Mouse (Mus musculus) limb, embryonic 12.5 days (tissue): ENCODE measurements at regions not wholly inside any gene's neighbourhood (a gene's known extent, or its start where the extent isn't known, plus 50 kb on each side); places are given as distances from the start of the nearest gene placed in this dataset.

Source experiments
- ATAC-seq: fragments of 200-750 bp; cut with Nextera tagmentation; 2 replicates; pipeline ENCODE4 v1.8.0; 2017; ENCODE audit warnings: low read depth, moderate TSS enrichment; ENCODE audit not compliant: insufficient number of reproducible peaks, insufficient read depth, low FRiP score, low TSS enrichment
- H3K27ac ChIP-seq: fragments of 300-500 bp; sonication (generic); 2 replicates; pipeline ENCODE4 v1.5.1; 2016; ENCODE audit warnings: mild to moderate bottlenecking, moderate library complexity
- H3K27me3 ChIP-seq: fragments of 300-500 bp; sonication (generic); 2 replicates; pipeline ENCODE4 v1.6.1; 2016; ENCODE audit warnings: mild to moderate bottlenecking, moderate library complexity
- H3K36me3 ChIP-seq: fragments of 300-500 bp; sonication (generic); 2 replicates; pipeline ENCODE4 v1.6.1; 2016; ENCODE audit warnings: mild to moderate bottlenecking, moderate library complexity
- H3K4me1 ChIP-seq: fragments of 300-500 bp; sonication (generic); replicated peaks from 2 replicates; pipeline ENCODE4 v1.6.1; 2016
- H3K4me2 ChIP-seq: fragments of 300-500 bp; sonication (generic); 2 replicates; pipeline ENCODE4 v1.6.1; 2016; ENCODE audit warnings: mild to moderate bottlenecking, moderate library complexity
- H3K4me3 ChIP-seq: fragments of 300-500 bp; sonication (generic); replicated peaks from 2 replicates; pipeline ENCODE4 v1.5.1; 2016; ENCODE audit warnings: mild to moderate bottlenecking
- H3K9ac ChIP-seq: fragments of 300-500 bp; sonication (generic); replicated peaks from 2 replicates; pipeline ENCODE4 v1.6.1; 2016; ENCODE audit warnings: mild to moderate bottlenecking, moderate library complexity
- H3K9me3 ChIP-seq: fragments of 300-500 bp; sonication (generic); 2 replicates; pipeline ENCODE4 v1.6.1; 2016; ENCODE audit warnings: mild to moderate bottlenecking, moderate library complexity
- WGBS: fragments of 180-500 bp; shearing (Covaris S2); methylation state at CpG from one replicate; pipeline ENCODE4 v1.1.7; 2016; 5-methylcytosine and 5-hydroxymethylcytosine counted together

DNA sequence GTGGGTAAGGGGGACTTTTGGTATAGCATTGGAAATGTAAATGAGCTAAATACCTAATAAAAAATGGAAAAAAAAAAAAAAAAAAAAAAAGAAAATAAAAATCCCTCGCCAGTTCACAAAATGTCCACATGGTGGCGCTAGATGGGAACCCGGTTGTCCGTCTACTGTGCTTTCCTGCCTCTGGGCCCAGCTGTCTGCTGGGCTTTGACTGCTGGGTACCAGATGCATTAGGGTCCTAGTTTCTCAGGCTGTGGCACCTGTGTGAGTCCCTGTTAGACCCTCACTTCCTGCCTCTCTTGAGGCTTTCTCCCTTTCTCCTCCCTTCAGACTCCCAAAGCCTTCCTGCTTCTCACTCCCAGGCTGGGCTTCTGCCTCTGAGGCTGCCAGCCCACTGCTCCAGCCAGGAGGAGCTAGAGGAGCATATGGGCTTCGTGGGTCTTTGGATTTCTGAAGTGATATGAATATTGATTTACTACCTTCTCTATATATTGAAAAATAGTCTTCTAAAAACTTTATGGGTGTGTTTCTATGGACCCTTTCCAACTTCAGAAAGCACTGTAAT, 145.7 kb upstream of the Syt6 start:
- Histone ChIP-seq H3K4me1 (peaks cover 20% of the 10 kb centered on the region), H3K27me3 (no peaks in the 10 kb centered on the region; the same call in 1 of the 2 replicates), H3K4me2 (no peak overlapping the region), H3K27ac (peak overlapping the region; percentile 31; the same call in 1 of the 2 replicates), H3K9me3 (no peaks in the 10 kb centered on the region), H3K36me3 (no peaks in the 10 kb centered on the region), H3K9ac (no peak overlapping the region), H3K4me3 (no peak overlapping the region)
- ATAC-seq, result no peak; the same call in 1 of the 2 replicates
- 13% methylated on average over 4 of the region's 5 CpGs for WGBS

DNA sequence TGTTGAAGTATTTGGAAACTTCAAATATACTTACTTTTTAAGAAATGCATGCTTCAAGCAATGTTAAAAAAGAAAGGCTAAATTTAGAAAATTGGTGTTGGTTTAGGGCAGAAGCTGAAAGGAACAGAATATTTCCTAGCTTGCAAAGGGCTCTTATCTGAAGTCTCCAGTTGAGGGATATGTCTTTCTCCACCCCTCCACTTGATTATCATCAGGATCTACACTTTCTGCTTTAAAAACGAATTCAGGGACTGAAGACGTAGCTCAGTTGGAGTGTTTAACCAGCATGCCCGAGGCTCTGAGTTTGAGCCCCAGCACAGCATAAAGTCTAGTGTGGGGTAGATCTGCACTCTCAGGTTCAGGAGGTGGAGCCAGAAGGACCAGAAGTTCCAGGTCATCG, 144.9 kb upstream of the Syt6 start:
- H3K27me3 ChIP-seq, result no peaks in the 10 kb centered on the region
- H3K9me3 ChIP-seq, result no peaks in the 10 kb centered on the region
- 70% methylated on average over 4 of the region's 4 CpGs for WGBS
- H3K4me2 ChIP-seq, result no peak overlapping the region
- ATAC-seq, result no peak
- H3K9ac ChIP-seq, result no peak overlapping the region
- H3K4me1 ChIP-seq, result peaks cover 20% of the 10 kb centered on the region
- H3K36me3 ChIP-seq, result no peaks in the 10 kb centered on the region
- H3K27ac ChIP-seq, result no peak overlapping the region
- H3K4me3 ChIP-seq, result no peak overlapping the region

DNA sequence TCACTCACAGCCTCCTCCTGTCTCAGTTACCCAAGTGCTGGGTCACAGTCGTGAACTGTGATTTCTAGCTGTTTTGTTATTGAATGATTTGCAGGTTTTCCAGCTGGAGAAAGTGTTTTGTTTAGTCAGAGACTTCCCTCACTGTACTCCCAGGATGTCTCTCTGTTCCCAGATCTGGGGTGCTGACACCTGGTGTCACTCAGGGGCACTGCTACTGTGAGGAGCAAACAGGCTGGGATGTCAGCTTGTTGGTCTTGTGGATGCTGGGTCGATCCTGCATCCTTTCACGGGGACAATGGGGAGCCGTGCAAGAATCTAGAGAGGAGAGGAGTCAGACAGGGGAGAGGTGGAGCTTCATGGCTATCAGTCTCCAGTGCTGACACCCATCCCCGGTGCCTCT, 142.8 kb upstream of the Syt6 start:
- Histone ChIP-seq H3K27ac (no peak overlapping the region), H3K4me2 (no peak overlapping the region), H3K36me3 (no peaks in the 10 kb centered on the region), H3K9ac (no peak overlapping the region), H3K4me1 (peaks cover 17% of the 10 kb centered on the region), H3K27me3 (no peaks in the 10 kb centered on the region), H3K9me3 (no peaks in the 10 kb centered on the region), H3K4me3 (no peak overlapping the region)
- ATAC-seq, result no peak
- 52% methylated on average over 5 of the region's 5 CpGs for WGBS

DNA sequence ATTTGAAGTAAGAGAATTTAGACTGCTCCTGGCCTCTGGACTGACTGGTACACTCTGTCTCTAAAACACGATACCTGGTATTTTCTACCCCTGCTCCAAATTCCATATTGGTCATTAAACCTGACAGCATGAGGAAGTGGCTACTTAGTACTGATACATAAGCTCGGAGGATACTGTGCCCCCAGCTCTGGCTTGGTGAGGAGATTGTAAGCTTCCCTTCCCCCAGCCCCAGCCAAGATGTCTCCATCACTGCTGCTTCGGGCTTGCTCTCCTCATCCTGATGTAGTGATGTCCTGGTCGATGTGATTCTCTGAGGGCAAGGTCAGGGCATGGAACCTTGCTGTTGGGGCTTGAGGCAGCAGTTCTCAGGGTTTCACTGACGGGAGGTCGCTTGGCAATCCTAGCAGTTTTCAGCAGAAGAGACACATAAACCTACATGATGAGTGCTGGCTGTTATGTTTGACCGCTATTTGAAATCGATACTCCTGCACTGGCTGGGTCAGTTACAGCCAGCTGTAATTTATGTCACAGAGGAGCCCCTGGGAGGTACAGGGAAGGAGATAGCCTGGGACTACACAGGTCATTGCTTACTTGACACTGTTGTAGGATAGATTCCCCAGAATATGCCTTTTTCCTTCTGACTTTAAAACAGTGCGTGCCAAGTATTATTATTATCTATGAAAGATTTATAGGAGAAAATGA, 138.0 kb upstream of the Syt6 start:
- ATAC-seq, result no peak

GRCm38 (mm10) chr3:103438791-103439354, 136.2 kb upstream of the Syt6 start:
- Histone ChIP-seq H3K4me3 (no peak overlapping the region), H3K9ac (no peak overlapping the region), H3K4me1 (peaks cover 21% of the 10 kb centered on the region), H3K36me3 (no peaks in the 10 kb centered on the region), H3K9me3 (no peaks in the 10 kb centered on the region), H3K27me3 (no peaks in the 10 kb centered on the region), H3K27ac (no peak overlapping the region), H3K4me2 (no peak overlapping the region)
- no peak for ATAC-seq
- 61% methylated on average over 12 of the region's 12 CpGs for WGBS

More for the DNA sequence above, 138.0 kb upstream of the Syt6 start:
- Histone ChIP-seq H3K9ac (no peak overlapping the region), H3K4me1 (peaks cover 13% of the 10 kb centered on the region), H3K4me3 (no peak overlapping the region), H3K27me3 (no peaks in the 10 kb centered on the region), H3K27ac (no peak overlapping the region), H3K4me2 (no peak overlapping the region), H3K36me3 (no peaks in the 10 kb centered on the region), H3K9me3 (no peaks in the 10 kb centered on the region)
- WGBS, result 67% methylated on average over 9 of the region's 9 CpGs

- H3K9me3 ChIP-seq, result no peaks in the 10 kb centered on the region
- WGBS, result 10% methylated on average over 6 of the region's 6 CpGs
- H3K9ac ChIP-seq, result no peak overlapping the region
- peak overlapping the region; percentile 77 for H3K27ac ChIP-seq
- peak overlapping the region; percentile 15 for H3K4me2 ChIP-seq
- no peaks in the 10 kb centered on the region for H3K27me3 ChIP-seq
- peak; percentile 59; the same call in 1 of the 2 replicates for ATAC-seq
- H3K4me1 ChIP-seq, result peaks cover 30% of the 10 kb centered on the region
- H3K4me3 ChIP-seq, result no peak overlapping the region
- H3K36me3 ChIP-seq, result no peaks in the 10 kb centered on the region
These were observed 131.8 kb upstream of the Syt6 start for GRCm38 (mm10) chr3:103443247-103443646.

- H3K4me1 ChIP-seq, result peaks cover 38% of the 10 kb centered on the region
- H3K27ac ChIP-seq, result no peak overlapping the region
- H3K4me2 ChIP-seq, result no peak overlapping the region
- H3K36me3 ChIP-seq, result no peaks in the 10 kb centered on the region
- H3K9ac ChIP-seq, result no peak overlapping the region
- no peak overlapping the region for H3K4me3 ChIP-seq
- no peaks in the 10 kb centered on the region for H3K9me3 ChIP-seq
- no peaks in the 10 kb centered on the region for H3K27me3 ChIP-seq
- ATAC-seq, result no peak
- WGBS, result 88% methylated on average over 8 of the region's 8 CpGs
These were observed 129.2 kb upstream of the Syt6 start for GRCm38 (mm10) chr3:103445852-103446251.

GRCm38 (mm10) chr3:103449851-103450250, 125.2 kb upstream of the Syt6 start:
- no peak overlapping the region for H3K27ac ChIP-seq
- H3K27me3 ChIP-seq, result no peaks in the 10 kb centered on the region
- H3K9ac ChIP-seq, result no peak overlapping the region
- peaks cover 22% of the 10 kb centered on the region for H3K4me1 ChIP-seq
- no peaks in the 10 kb centered on the region for H3K36me3 ChIP-seq
- H3K9me3 ChIP-seq, result no peaks in the 10 kb centered on the region
- no peak for ATAC-seq
- no peak overlapping the region for H3K4me3 ChIP-seq
- WGBS, result 64% methylated on average over 7 of the region's 7 CpGs
- no peak overlapping the region for H3K4me2 ChIP-seq

DNA sequence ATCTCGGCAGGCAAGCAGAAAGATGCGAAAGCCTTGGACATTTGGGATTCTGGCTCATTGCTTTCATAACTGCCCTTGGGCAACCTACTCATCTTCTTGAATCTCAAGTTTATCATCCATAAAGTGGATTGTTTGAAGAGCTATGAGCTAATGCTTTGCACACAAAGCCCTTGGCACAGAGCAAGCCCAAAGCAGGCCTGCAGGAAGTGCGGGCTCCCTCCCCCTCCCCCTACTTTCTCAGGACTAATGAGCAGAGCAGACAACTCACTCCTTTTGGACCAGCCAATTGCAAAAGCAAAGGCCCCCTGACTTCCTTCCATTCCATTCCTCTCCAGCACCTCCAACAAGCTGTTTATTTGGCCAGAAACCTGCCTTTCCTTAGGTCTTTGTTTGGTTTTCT, 123.1 kb upstream of the Syt6 start:
- Histone ChIP-seq H3K9ac (no peak overlapping the region), H3K9me3 (no peaks in the 10 kb centered on the region), H3K27ac (no peak overlapping the region), H3K4me3 (no peak overlapping the region), H3K27me3 (no peaks in the 10 kb centered on the region), H3K4me1 (peaks cover 22% of the 10 kb centered on the region), H3K36me3 (no peaks in the 10 kb centered on the region), H3K4me2 (no peak overlapping the region)
- ATAC-seq, result no peak
- WGBS, result 73% methylated on average over 3 of the region's 3 CpGs

GRCm38 (mm10) chr3:103463760-103464159, 111.3 kb upstream of the Syt6 start:
- Histone ChIP-seq H3K27me3 (no peaks in the 10 kb centered on the region; the same call in 1 of the 2 replicates), H3K36me3 (no peaks in the 10 kb centered on the region), H3K4me1 (peaks cover 3% of the 10 kb centered on the region), H3K9ac (no peak overlapping the region), H3K9me3 (no peaks in the 10 kb centered on the region), H3K27ac (no peak overlapping the region), H3K4me2 (no peak overlapping the region), H3K4me3 (no peak overlapping the region)
- ATAC-seq, result no peak
- 57% methylated on average over 4 of the region's 4 CpGs for WGBS

DNA sequence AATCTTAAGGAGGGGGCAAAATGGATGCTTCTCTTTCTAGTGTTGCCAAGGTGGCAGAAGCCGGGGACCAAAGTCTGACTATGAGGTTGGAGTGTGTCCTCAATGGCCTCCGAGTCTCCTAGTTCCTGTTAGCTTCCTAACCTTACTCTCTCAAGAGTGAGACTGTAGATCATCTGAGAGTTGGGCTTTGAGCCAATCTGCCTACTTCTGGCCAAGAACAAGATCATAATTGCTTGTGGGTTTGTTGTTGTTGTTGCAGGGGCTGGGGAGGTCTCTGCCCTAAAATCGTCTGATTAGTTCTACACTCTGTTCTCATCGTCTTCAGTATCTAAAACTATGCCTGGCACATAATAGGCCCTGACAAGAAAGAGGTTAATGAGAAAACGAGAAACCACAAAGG, 110.8 kb upstream of the Syt6 start:
- H3K9me3 ChIP-seq, result no peaks in the 10 kb centered on the region
- H3K4me2 ChIP-seq, result no peak overlapping the region
- no peak overlapping the region for H3K4me3 ChIP-seq
- H3K27me3 ChIP-seq, result no peaks in the 10 kb centered on the region; the same call in 1 of the 2 replicates
- no peaks in the 10 kb centered on the region for H3K36me3 ChIP-seq
- WGBS, result 68% methylated on average over 5 of the region's 5 CpGs
- ATAC-seq, result no peak
- H3K27ac ChIP-seq, result no peak overlapping the region
- peaks cover 3% of the 10 kb centered on the region for H3K4me1 ChIP-seq
- no peak overlapping the region for H3K9ac ChIP-seq
